In the genomic region with DNA sequence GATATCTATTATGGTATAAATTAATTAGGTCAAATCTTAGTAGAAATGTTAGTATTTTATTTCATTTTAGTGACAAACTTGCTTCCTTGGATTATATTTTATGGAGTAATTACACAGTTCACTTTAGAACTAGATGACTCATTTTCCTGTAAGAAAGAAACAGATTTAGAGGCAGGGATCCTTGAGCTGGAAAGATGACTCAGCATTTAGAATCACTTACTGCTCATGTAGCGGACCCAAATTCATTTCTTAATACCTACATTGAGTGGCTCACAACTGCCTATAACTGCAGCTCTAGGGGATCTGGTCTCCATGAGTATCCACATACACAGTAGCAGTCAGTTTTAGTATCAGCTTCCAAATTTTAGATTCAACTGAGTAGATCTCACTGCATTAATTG, we compare ENCODE assay signal across 22 mouse cellular contexts.
A peak's percentile ranks its signal among the peaks of the same experiment; 100 is the strongest.
DNase-seq lines count a peak whose midpoint lies in the region; ATAC-seq and TF ChIP-seq lines count a peak whose summit lies in the region.
"Had no signal": no experiment of that assay in that cellular context is flagged by ENCODE, and none has a peak within 500 bp of the region (broad histone marks: within the 10 kb centered on the region; RNA-seq: fewer than 3 reads in every experiment).

No protein-coding gene starts in this region.

- H3K4me3 ChIP-seq in embryonic fibroblast, embryonic 13.5 days (ENCODE audit: insufficient read depth, low read length) = no peak overlapping the region
- H3K4me3 ChIP-seq: embryonic facial prominence, embryonic 13.5 days; embryonic facial prominence, embryonic 15.5 days; forebrain, embryonic 13.5 days had no signal

- DNase-seq in frontal cortex, postnatal 36 days (ENCODE audit: low spot score in 2 of 2) = no peak
- DNase-seq in 3134 (ENCODE audit: extremely low read depth, insufficient read length, low spot score) = peak; percentile 1
- peak; percentile 36 for DNase-seq in Muller cell, postnatal 12 days (ENCODE audit: inconsistent ontology term)
- DNase-seq in cerebellum, adult 9-11 months = no peak
- DNase-seq in cerebellum, adult 11-12 months = no peak
- DNase-seq: adrenal gland, adult 2 months; adrenal gland, postnatal 10 days; adrenal gland, postnatal 25 days; B cell, adult 2 months; cerebellum, adult 18-20 months; cerebellum, adult 8-10 months; cerebellum, postnatal 10 days; cerebellum, postnatal 25 days; embryo, embryonic 11 days had no signal

- H3K27ac ChIP-seq in embryonic fibroblast, embryonic 13.5 days (ENCODE audit: insufficient read depth, low read length) = peak overlapping the region; percentile 32; the same call in 1 of the 2 replicates
- H3K27ac ChIP-seq: embryonic facial prominence, embryonic 13.5 days; embryonic facial prominence, embryonic 15.5 days; forebrain, embryonic 13.5 days had no signal

- H3K4me1 ChIP-seq in embryonic fibroblast, embryonic 13.5 days (ENCODE audit: control insufficient read depth, insufficient read depth, low read length) = no peaks in the 10 kb centered on the region
- H3K4me1 ChIP-seq: embryonic facial prominence, embryonic 13.5 days; embryonic facial prominence, embryonic 15.5 days; forebrain, embryonic 13.5 days had no signal

- peak; percentile 65 for ATAC-seq in frontal cortex, adult (ENCODE audit: low TSS enrichment)
- no peak for ATAC-seq in megakaryocyte, adult 5-6 weeks (ENCODE audit: poor library complexity, severe bottlenecking)
- ATAC-seq: CD4-positive, CD25-positive, alpha-beta regulatory T cell, adult 4 months; forebrain, embryonic 13.5 days; forebrain, embryonic 16.5 days had no signal

- no peak for TF ChIP-seq CTCF in embryonic fibroblast, embryonic 13.5 days (IDR thresholded peaks at IDR 0.05; ENCODE audit: borderline replicate concordance, insufficient read depth, low read length)

- no peak for TF ChIP-seq POLR2A in embryonic fibroblast, embryonic 13.5 days (IDR thresholded peaks at IDR 0.05; ENCODE audit: low read depth, low read length)

Comparison
In these comparisons a context has a peak if more than half of its experiments do, and no peak if none do; other contexts are left out.
1. DNase-seq: peak in 3134 (single experiment) and Muller cell, postnatal 12 days (single experiment); none in frontal cortex, postnatal 36 days (0 of 2), cerebellum, adult 9-11 months (single experiment) and cerebellum, adult 11-12 months (single experiment).